ENCODE assay signal across 8 mouse cellular contexts in genomic region chr4:150462367-150462766, GRCm38 (mm10).
DNase-seq lines count a peak whose midpoint lies in the region; ATAC-seq and TF ChIP-seq lines count a peak whose summit lies in the region.

No protein-coding gene starts in this region.

- TF ChIP-seq POLR2A in kidney, adult 2 months (IDR thresholded peaks at IDR 0.05; ENCODE audit: low read depth, low read length): no peak

- no peak for TF ChIP-seq CTCF in kidney, adult 2 months (conservative IDR thresholded peaks at IDR 0.05; ENCODE audit: insufficient read depth, insufficient read length, low read depth, low read length)

- 54% methylated on average over 4 of the region's 4 CpGs for WGBS in forebrain, embryonic 10.5 days
- 19% methylated on average over 4 of the region's 4 CpGs for WGBS in forebrain, embryonic 15.5 days
- WGBS in kidney, adult 2 months: 5% methylated on average over 4 of the region's 4 CpGs
- 52% methylated on average over 4 of the region's 4 CpGs for WGBS in liver, embryonic 13.5 days (ENCODE audit: insufficient replicate concordance)

- no peak overlapping the region for H3K4me2 ChIP-seq in forebrain, embryonic 15.5 days (replicated peaks)
- no peak overlapping the region for H3K4me2 ChIP-seq in liver, embryonic 13.5 days

- no peak for DNase-seq in forebrain, embryonic 10.5 days (ENCODE audit: extremely low spot score, low spot score)
- peak; percentile 38 to 62 for DNase-seq in adrenal gland, adult 18-20 months (ENCODE audit: low spot score in 2 of 2)
- peak; percentile 27 to 42 for DNase-seq in gastrocnemius, adult 8-10 months (ENCODE audit: low spot score in 2 of 2)
- peak; percentile 86 for DNase-seq in kidney, adult 2 months
- DNase-seq in liver, embryonic 13.5 days: no peak
- DNase-seq in right cerebral cortex, postnatal 14 days: peak; percentile 73
- DNase-seq in thymus, postnatal 0 days (ENCODE audit: low spot score): no peak

- no peaks in the 10 kb centered on the region for H3K27me3 ChIP-seq in forebrain, embryonic 10.5 days (ENCODE audit: poor library complexity, severe bottlenecking)
- no peaks in the 10 kb centered on the region for H3K27me3 ChIP-seq in forebrain, embryonic 15.5 days
- H3K27me3 ChIP-seq in kidney, adult 2 months (replicated peaks; ENCODE audit: control insufficient read depth, insufficient read depth, low read length): no peaks in the 10 kb centered on the region
- H3K27me3 ChIP-seq in liver, embryonic 13.5 days: no peaks in the 10 kb centered on the region

- no peak overlapping the region for H3K4me3 ChIP-seq in forebrain, embryonic 10.5 days
- H3K4me3 ChIP-seq in forebrain, embryonic 15.5 days: no peak overlapping the region
- H3K4me3 ChIP-seq in kidney, adult 2 months (ENCODE audit: insufficient read depth, low read depth, low read length): peak overlapping the region; percentile 38; the same call in 1 of the 2 replicates
- no peak overlapping the region for H3K4me3 ChIP-seq in liver, embryonic 13.5 days (replicated peaks)

- H3K36me3 ChIP-seq in forebrain, embryonic 10.5 days (replicated peaks): no peaks in the 10 kb centered on the region
- H3K36me3 ChIP-seq in forebrain, embryonic 15.5 days: no peaks in the 10 kb centered on the region
- H3K36me3 ChIP-seq in kidney, adult 2 months (ENCODE audit: control insufficient read depth, insufficient read depth, low read length): no peaks in the 10 kb centered on the region
- H3K36me3 ChIP-seq in liver, embryonic 13.5 days: no peaks in the 10 kb centered on the region

- H3K4me1 ChIP-seq in forebrain, embryonic 10.5 days: peaks cover 99% of the 10 kb centered on the region
- H3K4me1 ChIP-seq in forebrain, embryonic 15.5 days: peaks cover 43% of the 10 kb centered on the region
- peaks cover 37% of the 10 kb centered on the region for H3K4me1 ChIP-seq in kidney, adult 2 months (ENCODE audit: control insufficient read depth, insufficient read depth, low read length)
- H3K4me1 ChIP-seq in liver, embryonic 13.5 days (replicated peaks): peaks cover 85% of the 10 kb centered on the region

- no peak for ATAC-seq in forebrain, embryonic 15.5 days (replicated peaks)
- ATAC-seq in liver, embryonic 13.5 days (ENCODE audit: low read depth): no peak

- H3K9me3 ChIP-seq in forebrain, embryonic 10.5 days: no peaks in the 10 kb centered on the region
- H3K9me3 ChIP-seq in forebrain, embryonic 15.5 days: no peaks in the 10 kb centered on the region
- no peaks in the 10 kb centered on the region for H3K9me3 ChIP-seq in liver, embryonic 13.5 days (replicated peaks)

- H3K27ac ChIP-seq in forebrain, embryonic 10.5 days: peak overlapping the region; percentile 67
- H3K27ac ChIP-seq in forebrain, embryonic 15.5 days (replicated peaks): no peak overlapping the region
- peak overlapping the region; percentile 93 for H3K27ac ChIP-seq in kidney, adult 2 months (ENCODE audit: insufficient read depth, low read depth, low read length)
- H3K27ac ChIP-seq in liver, embryonic 13.5 days: peak overlapping the region; percentile 78

- no peak overlapping the region for H3K9ac ChIP-seq in forebrain, embryonic 15.5 days (replicated peaks)
- peak overlapping the region; percentile 44; the same call in 1 of the 2 replicates for H3K9ac ChIP-seq in liver, embryonic 13.5 days

Comparison
In these comparisons a context has a peak if more than half of its experiments do, and no peak if none do; other contexts are left out.
1. DNase-seq: peak in adrenal gland, adult 18-20 months (2 of 2), gastrocnemius, adult 8-10 months (2 of 2), kidney, adult 2 months (single experiment) and right cerebral cortex, postnatal 14 days (single experiment); none in forebrain, embryonic 10.5 days (single experiment), liver, embryonic 13.5 days (single experiment) and thymus, postnatal 0 days (single experiment).